Mouse (Mus musculus): Measurements from ENCODE around the gene Olfr385.
"Not testable (repeated sequence)": the region's sequence is repeated elsewhere in the genome, so short reads cannot be mapped to it uniquely, and the experiment has no call there.

Gene Olfr385

DNA sequence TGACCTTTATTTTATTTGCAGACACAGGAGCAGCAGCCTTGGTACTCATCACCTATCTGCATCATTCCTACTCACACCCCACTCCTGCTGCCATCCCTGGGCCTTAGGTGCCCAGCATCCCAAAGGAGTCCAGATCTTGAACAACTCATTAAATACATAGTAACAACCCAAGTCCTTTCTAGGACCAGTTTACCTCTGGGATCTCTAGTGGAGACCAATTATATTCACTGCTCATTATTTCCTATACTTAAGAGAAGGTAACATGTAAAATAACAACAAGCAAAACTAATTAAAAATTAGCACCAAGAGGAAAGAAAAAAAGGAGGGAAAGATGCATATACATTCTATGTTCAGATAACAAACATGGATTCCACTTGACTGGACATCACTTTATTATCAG lies at the start of gene Olfr385:
Gene Olfr385 (minus strand): TSS at position 101 of the 400 bp plus-strand sequence.
- no peak for DNase-seq (ENCODE audit: low read depth)

DNA sequence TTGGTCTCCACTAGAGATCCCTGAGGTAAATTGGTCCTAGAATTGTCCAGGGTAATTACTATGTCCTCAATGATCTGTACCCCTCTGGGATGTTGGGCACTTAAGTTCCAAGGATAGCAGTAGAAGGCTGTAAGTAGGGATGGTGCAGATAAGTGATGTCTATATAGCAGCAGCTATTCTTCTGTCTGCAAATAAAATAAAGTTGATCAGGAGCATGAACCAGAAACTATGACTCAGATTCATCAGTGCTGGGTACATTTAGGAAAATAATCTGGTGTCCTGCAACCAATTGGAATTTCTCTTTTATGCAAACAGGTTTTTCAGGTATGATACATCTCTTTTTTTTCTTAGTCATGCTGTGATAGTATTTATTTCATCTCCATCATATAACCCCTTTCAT lies 5.5 kb upstream of the Olfr385 start, which contains the start of gene Olfr384:
Gene Olfr384 (plus strand): TSS at position 301 of the 400 bp plus-strand sequence.
- no peak for DNase-seq (ENCODE audit: low read depth)

DNA sequence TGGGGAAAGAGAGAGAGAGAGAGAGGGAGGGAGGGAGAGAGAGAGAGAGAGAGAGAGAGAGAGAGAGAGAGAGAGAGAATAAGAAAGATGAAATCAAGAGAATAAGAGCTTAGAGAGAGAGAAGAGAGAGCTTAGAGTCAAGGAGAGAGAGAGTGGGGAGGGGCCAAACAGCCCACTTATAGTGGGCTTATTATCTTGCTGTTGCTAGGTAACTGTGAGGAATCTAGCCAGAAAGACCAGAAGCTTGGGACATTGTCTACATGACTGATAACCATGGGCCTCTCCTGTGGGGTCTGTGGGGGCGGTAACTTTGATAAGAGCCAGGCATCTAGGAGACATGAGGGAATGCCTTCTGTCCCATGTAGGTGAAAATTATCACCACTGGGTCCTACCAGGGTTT lies 9.6 kb downstream of the Olfr385 start:
- not testable (repeated sequence) for DNase-seq (ENCODE audit: low read depth)

DNA sequence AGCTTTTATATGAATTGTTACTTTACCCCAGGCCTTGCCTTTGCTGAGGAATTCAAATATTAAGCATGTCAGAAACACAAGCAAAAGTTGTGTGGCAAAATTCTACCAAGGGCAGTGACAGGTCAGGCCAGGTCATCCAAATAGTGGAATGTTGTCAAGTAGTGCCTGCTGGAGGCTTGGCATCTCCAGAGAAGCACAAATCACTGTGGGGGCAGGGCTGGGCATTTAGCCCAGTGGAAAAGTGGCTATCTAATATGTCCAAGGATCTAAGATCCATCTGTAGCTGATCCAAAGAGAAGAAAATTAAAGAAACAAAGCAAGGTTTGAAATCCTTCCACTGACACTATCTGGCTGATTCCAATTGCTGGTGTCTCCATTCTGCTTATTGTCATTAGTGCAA lies 12.9 kb downstream of the Olfr385 start:
- no peak for DNase-seq (ENCODE audit: low read depth)

All from naive thymus-derived CD4-positive, alpha-beta T cell, adult 2 months (primary cell).